In the genomic region with DNA sequence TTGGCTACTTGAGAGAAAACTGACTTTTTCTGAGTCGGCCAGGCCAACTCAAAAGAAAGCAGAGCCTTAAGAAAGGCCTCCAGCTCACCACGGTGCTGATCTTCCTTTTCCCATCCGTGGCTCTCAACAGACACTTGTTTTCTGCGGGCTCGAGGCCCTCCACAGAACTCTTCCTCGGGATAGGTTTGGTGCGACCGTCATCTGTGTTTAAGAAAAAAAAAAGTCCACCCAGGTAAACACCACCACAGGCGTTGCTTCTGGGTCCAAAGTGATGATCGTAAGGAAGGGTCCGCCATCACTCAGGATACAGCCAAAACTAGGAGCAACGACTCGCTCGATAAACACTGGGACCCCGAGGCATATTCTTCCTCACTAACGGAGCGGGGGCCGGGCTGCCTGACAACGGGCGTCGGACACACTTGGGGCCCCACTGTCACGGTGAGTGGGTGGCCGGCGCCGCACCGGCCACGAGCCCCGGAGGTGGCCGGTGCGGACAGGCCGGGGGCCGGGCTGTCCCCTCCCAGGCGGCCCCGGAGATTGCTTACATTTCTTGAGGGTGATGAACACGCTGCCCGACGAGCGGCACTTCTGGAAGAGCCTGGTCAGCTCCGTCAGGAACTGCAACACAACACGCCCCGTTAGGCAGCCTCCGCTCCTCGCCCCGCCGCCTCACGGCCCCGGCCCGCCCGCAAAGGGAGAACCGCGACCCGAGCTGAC, we compare ENCODE assay signal across 8 mouse cellular contexts. TPM values are rescaled to one million over a fixed set of nuclear protein-coding genes. Genes with fewer than 3 reads are reported as not detected.
A peak's percentile ranks its signal among the peaks of the same experiment; 100 is the strongest.
DNase-seq lines count a peak whose midpoint lies in the region; ATAC-seq and TF ChIP-seq lines count a peak whose summit lies in the region.

No protein-coding gene starts in this region.

- intact Hi-C loops in heart, postnatal 10 days (cut with DNase I) = no loop called here

- H3K9me3 ChIP-seq in heart, embryonic 15.5 days (replicated peaks) = no peaks in the 10 kb centered on the region
- no peaks in the 10 kb centered on the region for H3K9me3 ChIP-seq in E14TG2a.4 (ENCODE audit: low read length)
- H3K9me3 ChIP-seq in forebrain, embryonic 10.5 days = no peaks in the 10 kb centered on the region
- no peaks in the 10 kb centered on the region for H3K9me3 ChIP-seq in liver, embryonic 14.5 days (ENCODE audit: control insufficient read depth, low read length)

- no peak for DNase-seq in heart, postnatal 10 days
- DNase-seq in forebrain, embryonic 10.5 days (ENCODE audit: extremely low spot score, low spot score) = no peak
- DNase-seq in liver, embryonic 14.5 days (ENCODE audit: low read depth in 3 of 3, low spot score in 3 of 3) = no peak
- no peak for DNase-seq in spleen, postnatal 14 days (ENCODE audit: low spot score in 2 of 2)
- no peak for DNase-seq in urinary bladder, postnatal 25 days (ENCODE audit: low spot score)

- H3K4me2 ChIP-seq in heart, embryonic 15.5 days = peak overlapping the region; percentile 90
- peak overlapping the region; percentile 63 for H3K4me2 ChIP-seq in liver, embryonic 14.5 days (ENCODE audit: low read depth)

- peak overlapping the region; percentile 89 for H3K27ac ChIP-seq in heart, embryonic 15.5 days
- H3K27ac ChIP-seq in forebrain, embryonic 10.5 days = peak overlapping the region; percentile 90
- H3K27ac ChIP-seq in liver, embryonic 14.5 days = peak overlapping the region; percentile 68

- H3K4me1 ChIP-seq in heart, embryonic 15.5 days (replicated peaks) = peaks cover 15% of the 10 kb centered on the region
- H3K4me1 ChIP-seq in E14TG2a.4 (replicated peaks; ENCODE audit: low read depth, low read length) = peaks cover 32% of the 10 kb centered on the region
- peaks cover 22% of the 10 kb centered on the region for H3K4me1 ChIP-seq in forebrain, embryonic 10.5 days
- peaks cover 5 to 26% of the 10 kb centered on the region in 2 experiments; a peak in 3 of 4 replicates for H3K4me1 ChIP-seq in liver, embryonic 14.5 days (replicated peaks; ENCODE audit: control insufficient read depth in 2 of 2, insufficient read depth in 2 of 2, low read length in 1 of 2)

- TF ChIP-seq CTCF in E14TG2a.4 (conservative IDR thresholded peaks at IDR 0.05; ENCODE audit: low read length) = no peak
- no peak for TF ChIP-seq CTCF in liver, embryonic 14.5 days (IDR thresholded peaks at IDR 0.05; ENCODE audit: low read depth)

- peaks cover 23% of the 10 kb centered on the region for H3K36me3 ChIP-seq in heart, embryonic 15.5 days
- peaks cover 31% of the 10 kb centered on the region for H3K36me3 ChIP-seq in E14TG2a.4 (ENCODE audit: insufficient read depth, low read length)
- peaks cover 38% of the 10 kb centered on the region for H3K36me3 ChIP-seq in forebrain, embryonic 10.5 days (replicated peaks)
- peaks cover 26% of the 10 kb centered on the region for H3K36me3 ChIP-seq in liver, embryonic 14.5 days (replicated peaks; ENCODE audit: control insufficient read depth, insufficient read depth, low read depth)

- H3K4me3 ChIP-seq in heart, embryonic 15.5 days = peak overlapping the region; percentile 92
- H3K4me3 ChIP-seq in E14TG2a.4 (replicated peaks; ENCODE audit: low read length) = peak overlapping the region; percentile 90
- peak overlapping the region; percentile 95 for H3K4me3 ChIP-seq in forebrain, embryonic 10.5 days
- peak overlapping the region; percentile 78 to 80 for H3K4me3 ChIP-seq in liver, embryonic 14.5 days (ENCODE audit: insufficient read depth in 1 of 2, low read depth in 2 of 2, low read length in 2 of 2)

- H3K9ac ChIP-seq in heart, embryonic 15.5 days = peak overlapping the region; percentile 96
- peak overlapping the region; percentile 94 for H3K9ac ChIP-seq in liver, embryonic 14.5 days (replicated peaks)

- TF ChIP-seq EP300 in liver, embryonic 14.5 days (IDR thresholded peaks at IDR 0.05; ENCODE audit: low read depth) = no peak

- WGBS in heart, embryonic 15.5 days = 3% methylated on average over 46 of the region's 52 CpGs
- WGBS in forebrain, embryonic 10.5 days = 4% methylated on average over 52 of the region's 52 CpGs
- WGBS in liver, embryonic 14.5 days (ENCODE audit: insufficient replicate concordance) = 2% methylated on average over 50 of the region's 52 CpGs

- H3K27me3 ChIP-seq in heart, embryonic 15.5 days = no peaks in the 10 kb centered on the region
- H3K27me3 ChIP-seq in E14TG2a.4 (ENCODE audit: insufficient read depth, low read length) = no peaks in the 10 kb centered on the region
- H3K27me3 ChIP-seq in forebrain, embryonic 10.5 days (ENCODE audit: poor library complexity, severe bottlenecking) = no peaks in the 10 kb centered on the region
- H3K27me3 ChIP-seq in liver, embryonic 14.5 days (ENCODE audit: control insufficient read depth, insufficient read depth, low read length) = no peaks in the 10 kb centered on the region

- ATAC-seq in heart, embryonic 15.5 days (replicated peaks; ENCODE audit: insufficient number of reproducible peaks, insufficient read depth, low FRiP score, low read depth) = peak; percentile 45
- peak; percentile 69 for ATAC-seq in liver, embryonic 14.5 days (ENCODE audit: insufficient read depth)
- ATAC-seq in inflammation-experienced regulatory T-cells, adult 6 months = no peak

RNA-seq across cellular contexts. Expression of gene Srp14, which starts 0.5 kb away (rescaled TPM):
- 194 and 204 TPM in 2 replicates for polyA plus RNA-seq in heart, embryonic 15.5 days (2015; fragmentation: Nextera tagmentation; extraction: Ambion mirVana)
- total RNA-seq in heart, postnatal 10 days (2021) = 100 to 1,000 TPM; 121 to 126 TPM
- polyA plus RNA-seq in forebrain, embryonic 10.5 days (2016; fragmentation: Nextera tagmentation; extraction: Ambion mirVana) = 238 and 240 TPM in 2 replicates
- 46.6 and 59.2 TPM in 2 replicates for polyA plus RNA-seq in liver, embryonic 14.5 days (2012; rRNA removed)
- 93.7 and 102 TPM in 2 replicates for polyA plus RNA-seq in liver, embryonic 14.5 days (2014; fragmentation: Nextera tagmentation; extraction: Ambion mirVana)
- 100 to 1,000 TPM; 288 to 331 (median 298) TPM for polyA plus RNA-seq in inflammation-experienced regulatory T-cells, adult 6 months (2017; shearing (Covaris generic))
